In genomic region chr9:65427511-65427910, GRCm38 (mm10) we compare ENCODE assay signal across 19 mouse cellular contexts. TPM values are rescaled to one million over a fixed set of nuclear protein-coding genes. Genes with fewer than 3 reads are reported as not detected.
"Had no signal": no experiment of that assay in that cellular context is flagged by ENCODE, and none has a peak within 500 bp of the region (broad histone marks: within the 10 kb centered on the region; RNA-seq: fewer than 3 reads in every experiment).

No protein-coding gene starts in this region.

- H3K27ac ChIP-seq: hindbrain, embryonic 14.5 days; limb, embryonic 13.5 days; liver, embryonic 12.5 days; midbrain, embryonic 10.5 days; neural tube, embryonic 12.5 days had no signal

- H3K4me3 ChIP-seq: limb, embryonic 13.5 days; liver, embryonic 12.5 days; midbrain, embryonic 10.5 days; neural tube, embryonic 12.5 days had no signal

- H3K4me1 ChIP-seq: liver, embryonic 12.5 days; midbrain, embryonic 10.5 days; neural tube, embryonic 12.5 days had no signal

- DNase-seq: left cerebral cortex, postnatal 4 days; lung, embryonic 14.5 days; lung, postnatal 10 days; lung, postnatal 4 days; midbrain, embryonic 14.5 days; retina, postnatal 1 day; right cerebral cortex, postnatal 14 days; thymus, postnatal 36 days had no signal

- H3K27me3 ChIP-seq: limb, embryonic 13.5 days; neural tube, embryonic 12.5 days had no signal

- H3K9ac ChIP-seq: hindbrain, embryonic 14.5 days; limb, embryonic 13.5 days; liver, embryonic 12.5 days; lung, embryonic 14.5 days; neural tube, embryonic 12.5 days had no signal

- ATAC-seq: liver, embryonic 12.5 days had no signal

- H3K36me3 ChIP-seq: limb, embryonic 13.5 days; liver, embryonic 12.5 days; midbrain, embryonic 10.5 days; neural tube, embryonic 12.5 days had no signal

- H3K4me2 ChIP-seq: hindbrain, embryonic 14.5 days; limb, embryonic 13.5 days; liver, embryonic 12.5 days; lung, embryonic 14.5 days; neural tube, embryonic 12.5 days had no signal

- H3K9me3 ChIP-seq: limb, embryonic 13.5 days; liver, embryonic 12.5 days; midbrain, embryonic 10.5 days; neural tube, embryonic 12.5 days had no signal

RNA-seq across cellular contexts. Expression of gene Slc51b, which starts 4.8 kb away (rescaled TPM):
- total RNA-seq: layer of hippocampus, adult 8-10 months; layer of hippocampus, postnatal 14 days; left cerebral cortex, adult 18-20 months; left cerebral cortex, postnatal 10 days; left cerebral cortex, postnatal 4 days; megakaryocyte, adult 5-6 weeks; neutrophil, adult 5-6 weeks had no signal
- polyA plus RNA-seq: hindbrain, embryonic 14.5 days; limb, embryonic 13.5 days; liver, embryonic 12.5 days; lung, embryonic 14.5 days; midbrain, embryonic 10.5 days; midbrain, embryonic 14.5 days; neural tube, embryonic 12.5 days had no signal

RNA-seq across cellular contexts. Expression of gene Rasl12, which starts 29.2 kb away (rescaled TPM):
- total RNA-seq: neutrophil, adult 5-6 weeks had no signal

RNA-seq across cellular contexts. Expression of gene Kbtbd13, which starts 36.1 kb away (rescaled TPM):
- total RNA-seq: megakaryocyte, adult 5-6 weeks; neutrophil, adult 5-6 weeks had no signal
